Mouse (Mus musculus): ENCODE data around the gene Usp25. TPM values are rescaled to one million over a fixed set of nuclear protein-coding genes. Genes with fewer than 3 reads are reported as not detected.

Usp25 gene
- polyA plus RNA-seq, 1 experiment from 2014 or later: 17.7 TPM

DNA sequence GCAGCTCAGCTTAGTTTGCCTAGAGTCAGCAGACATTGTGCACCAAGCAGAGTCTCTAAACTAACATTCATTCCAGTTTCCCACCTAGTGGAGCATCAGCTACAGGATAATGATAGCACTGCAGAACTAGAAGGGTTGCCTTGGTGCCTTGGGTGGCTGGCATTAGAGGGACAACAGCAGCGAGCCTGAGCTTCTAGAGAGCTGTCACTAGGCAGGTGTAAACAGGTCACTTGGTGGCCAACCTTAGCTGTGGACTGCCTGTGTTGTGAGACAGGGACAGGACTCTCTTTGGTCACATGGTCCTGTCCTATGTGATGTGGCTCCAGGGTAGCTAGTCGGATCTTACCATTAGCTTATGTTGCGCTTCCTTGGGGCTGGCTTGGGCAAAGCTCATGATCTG lies 6.7 kb downstream of the Usp25 start:
- no peak overlapping the region for H3K4me3 ChIP-seq
- peaks cover 40% of the 10 kb centered on the region for H3K4me1 ChIP-seq
- no peak overlapping the region for H3K27ac ChIP-seq (replicated peaks)
- H3K36me3 ChIP-seq: peaks cover 21% of the 10 kb centered on the region
- no peak for DNase-seq (ENCODE audit: low spot score)
- H3K9me3 ChIP-seq (replicated peaks): peaks cover 12% of the 10 kb centered on the region
- H3K27me3 ChIP-seq (ENCODE audit: low read depth, poor library complexity, severe bottlenecking): no peaks in the 10 kb centered on the region
- WGBS: 64% methylated on average over 3 of the region's 3 CpGs

DNA sequence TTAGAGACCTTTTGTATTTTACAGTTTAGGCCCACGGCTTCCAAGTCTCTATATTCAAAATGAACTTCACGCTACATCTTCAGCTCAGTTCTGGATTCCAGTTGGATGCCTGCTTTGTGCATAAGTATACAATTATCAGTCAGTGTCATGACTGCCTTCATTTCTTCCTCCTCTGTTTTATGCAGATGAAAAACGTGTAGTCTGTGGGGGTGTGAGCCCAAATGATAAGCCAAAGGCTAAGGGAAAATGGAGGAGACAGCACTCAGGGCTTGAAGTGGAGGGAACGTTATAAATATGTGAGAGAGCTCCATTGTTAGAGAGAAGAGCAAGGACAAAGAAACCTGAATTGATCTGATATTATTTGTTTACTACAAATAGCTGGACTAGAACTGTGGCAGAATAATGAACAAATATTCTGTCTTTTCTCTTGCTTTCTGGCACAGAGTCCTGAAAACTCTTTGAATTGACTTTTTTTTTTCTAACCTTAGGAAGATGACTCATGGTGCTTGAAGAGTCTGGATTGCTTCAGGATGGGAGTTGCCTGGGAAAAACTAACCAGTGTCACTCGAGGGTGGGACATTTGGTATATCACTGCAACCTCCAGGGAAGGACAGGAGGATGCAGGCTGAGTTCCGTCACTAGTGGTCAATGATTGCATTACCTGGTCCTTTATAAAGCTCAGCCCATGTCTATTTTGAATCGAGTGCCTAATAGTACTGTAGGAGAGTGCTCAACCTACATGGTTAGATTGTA lies 10.3 kb downstream of the Usp25 start:
- Histone ChIP-seq H3K27me3 (ENCODE audit: low read depth, poor library complexity, severe bottlenecking) (no peaks in the 10 kb centered on the region), H3K27ac (replicated peaks) (no peak overlapping the region), H3K4me1 (peaks cover 20% of the 10 kb centered on the region), H3K4me3 (no peak overlapping the region), H3K9me3 (replicated peaks) (peaks cover 14% of the 10 kb centered on the region), H3K36me3 (peaks cover 33% of the 10 kb centered on the region)
- 92% methylated on average over 7 of the region's 7 CpGs for WGBS
- DNase-seq (ENCODE audit: low spot score): no peak

DNA sequence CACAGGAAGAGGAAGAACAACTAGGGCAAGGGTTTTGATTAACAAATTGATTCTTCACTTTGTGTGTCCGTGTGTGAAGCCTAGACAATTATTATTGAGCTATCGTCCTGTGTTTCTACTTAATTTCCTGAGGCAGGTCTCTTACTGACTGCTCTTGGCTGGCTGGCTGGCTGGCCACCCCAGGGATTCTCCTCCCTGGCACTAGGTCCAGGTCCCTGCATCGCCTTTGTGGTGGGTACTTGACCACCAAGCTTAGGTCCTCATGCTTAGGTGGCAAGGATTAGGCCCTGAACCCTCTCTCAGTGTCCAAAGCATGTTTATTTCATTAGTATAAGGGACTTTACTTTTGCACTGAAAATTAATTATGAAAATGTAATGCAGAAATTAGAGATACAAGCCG lies 12.6 kb downstream of the Usp25 start:
- H3K36me3 ChIP-seq: peaks cover 33% of the 10 kb centered on the region
- H3K4me1 ChIP-seq: peaks cover 21% of the 10 kb centered on the region
- H3K27me3 ChIP-seq (ENCODE audit: low read depth, poor library complexity, severe bottlenecking): no peaks in the 10 kb centered on the region
- no peak overlapping the region for H3K27ac ChIP-seq (replicated peaks)
- WGBS: 93% methylated on average over 4 of the region's 4 CpGs
- H3K9me3 ChIP-seq (replicated peaks): peaks cover 14% of the 10 kb centered on the region
- no peak overlapping the region for H3K4me3 ChIP-seq
- DNase-seq (ENCODE audit: low spot score): no peak

DNA sequence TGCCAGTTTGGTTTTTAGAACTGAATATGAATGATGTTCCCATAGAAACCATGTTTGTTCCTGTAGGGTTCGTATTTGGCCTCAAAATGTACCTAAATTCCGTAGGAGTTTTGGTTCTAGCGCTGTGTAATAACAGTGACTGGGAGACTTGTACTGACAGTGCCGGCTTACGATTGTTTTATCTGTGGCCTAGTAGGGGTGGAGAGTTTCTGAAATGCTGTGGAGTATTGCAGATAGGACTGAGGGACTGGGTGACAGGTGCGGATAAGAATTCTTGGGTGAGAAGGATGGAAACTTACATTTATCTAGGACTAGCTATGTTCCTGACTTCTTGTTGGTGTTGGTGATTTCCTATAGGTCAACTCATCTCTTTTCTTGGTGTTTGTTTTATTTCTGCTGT lies 13.4 kb downstream of the Usp25 start:
- Histone ChIP-seq H3K36me3 (peaks cover 33% of the 10 kb centered on the region), H3K9me3 (replicated peaks) (peaks cover 14% of the 10 kb centered on the region), H3K27ac (replicated peaks) (no peak overlapping the region), H3K27me3 (ENCODE audit: low read depth, poor library complexity, severe bottlenecking) (no peaks in the 10 kb centered on the region), H3K4me1 (peaks cover 21% of the 10 kb centered on the region), H3K4me3 (no peak overlapping the region)
- WGBS: 95% methylated on average over 6 of the region's 6 CpGs
- no peak for DNase-seq (ENCODE audit: low spot score)

DNA sequence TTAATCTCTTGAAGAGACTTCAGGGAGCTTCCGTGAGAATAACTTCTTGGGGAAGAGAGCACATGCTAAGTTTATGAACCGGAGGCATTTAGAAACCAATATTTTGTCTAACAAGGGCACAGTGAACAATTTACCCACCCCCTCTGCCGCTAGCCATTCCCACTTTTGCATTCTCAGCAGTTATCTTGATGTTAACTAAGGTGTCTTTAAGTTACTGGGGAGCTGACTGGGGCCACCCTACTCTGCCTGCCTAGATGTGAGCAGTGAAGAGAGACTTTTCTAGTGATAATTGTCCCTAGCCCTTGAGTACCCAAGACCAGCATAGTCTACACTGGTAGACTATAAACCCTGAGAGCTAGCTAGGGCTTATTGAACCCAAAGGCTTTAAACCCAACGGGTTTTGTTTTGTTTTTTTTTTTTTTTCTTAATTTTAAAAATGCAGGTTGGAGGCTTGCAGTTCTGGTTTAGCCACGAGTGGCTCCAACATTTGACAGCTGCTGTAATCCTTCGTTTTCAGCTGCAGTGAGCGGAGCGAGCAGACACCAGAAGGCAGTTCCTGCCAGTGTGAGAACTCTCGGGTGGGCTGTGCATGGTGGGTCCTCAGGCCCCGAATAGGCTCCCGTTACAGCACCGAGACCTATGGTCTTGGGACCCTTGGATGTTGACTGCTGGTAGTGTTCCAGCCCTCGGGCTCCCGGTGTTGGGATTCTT lies 14.6 kb downstream of the Usp25 start:
- Histone ChIP-seq H3K4me1 (peaks cover 21% of the 10 kb centered on the region), H3K27ac (replicated peaks) (peak overlapping the region; percentile 2; the same call in 1 of the 2 replicates), H3K27me3 (ENCODE audit: low read depth, poor library complexity, severe bottlenecking) (no peaks in the 10 kb centered on the region), H3K36me3 (peaks cover 33% of the 10 kb centered on the region), H3K4me3 (no peak overlapping the region), H3K9me3 (replicated peaks) (peaks cover 14% of the 10 kb centered on the region)
- no peak for DNase-seq (ENCODE audit: low spot score)
- 88% methylated on average over 14 of the region's 14 CpGs for WGBS

DNA sequence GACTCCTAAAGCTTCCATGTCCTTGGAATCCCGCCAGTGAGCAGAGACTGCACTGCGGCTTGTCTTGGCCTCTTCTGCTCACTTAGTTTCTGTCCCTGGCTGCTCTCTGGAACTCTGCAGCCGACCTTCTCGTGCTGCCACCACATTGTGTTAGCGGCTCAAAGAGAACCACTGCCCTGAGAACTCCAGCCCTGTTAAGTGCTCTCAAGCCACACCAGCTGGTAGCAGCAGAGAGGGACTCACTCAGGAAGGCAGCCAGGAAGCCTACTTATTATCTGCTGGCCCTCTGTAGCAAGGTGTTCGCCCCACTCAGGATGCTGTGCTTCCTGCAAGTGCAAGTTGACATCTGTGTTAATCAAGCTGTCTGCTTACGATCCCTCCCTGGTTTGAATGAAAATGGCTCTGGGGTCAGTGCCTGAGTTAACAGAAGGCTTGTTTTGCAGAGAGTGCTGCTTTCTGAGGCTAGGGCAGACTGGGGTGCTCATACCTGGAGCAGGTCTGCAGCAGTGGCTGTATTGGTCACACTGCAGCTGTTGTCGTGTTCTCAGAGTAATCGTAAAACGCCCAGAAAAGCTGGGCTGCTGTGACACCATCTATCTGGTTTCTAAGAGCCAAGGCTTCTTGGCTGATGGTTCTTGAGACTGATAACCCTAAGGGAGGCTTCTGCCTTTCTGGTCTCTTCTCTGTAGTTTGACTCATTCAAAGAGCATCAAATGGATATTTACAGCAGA lies 15.3 kb downstream of the Usp25 start:
- no peak for DNase-seq (ENCODE audit: low spot score)
- Histone ChIP-seq H3K36me3 (peaks cover 25% of the 10 kb centered on the region), H3K27me3 (ENCODE audit: low read depth, poor library complexity, severe bottlenecking) (no peaks in the 10 kb centered on the region), H3K9me3 (replicated peaks) (peaks cover 14% of the 10 kb centered on the region), H3K4me3 (no peak overlapping the region), H3K4me1 (peaks cover 21% of the 10 kb centered on the region), H3K27ac (replicated peaks) (peak overlapping the region; percentile 2; the same call in 1 of the 2 replicates)
- 85% methylated on average over 10 of the region's 10 CpGs for WGBS

DNA sequence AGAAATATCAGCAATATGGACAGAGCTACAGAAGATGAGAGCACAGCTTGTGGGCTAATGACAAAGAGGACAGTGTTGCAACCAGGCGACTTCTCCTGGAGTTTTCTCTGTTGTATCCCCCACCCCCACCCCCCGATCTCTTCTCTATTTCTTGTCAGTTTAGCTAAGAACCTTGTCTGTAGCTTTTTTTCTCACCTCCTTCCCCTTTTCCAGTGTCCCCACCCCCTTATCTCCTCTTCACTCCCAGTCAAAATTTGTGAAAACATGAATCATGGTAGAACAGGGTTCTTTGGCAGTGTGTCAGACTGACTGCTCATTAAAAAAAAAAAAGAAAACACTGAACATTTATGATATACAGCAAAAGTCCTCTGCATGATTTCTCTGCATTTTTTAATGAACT lies 16.9 kb downstream of the Usp25 start:
- Histone ChIP-seq H3K4me1 (peaks cover 21% of the 10 kb centered on the region), H3K36me3 (peaks cover 18% of the 10 kb centered on the region), H3K9me3 (replicated peaks) (no peaks in the 10 kb centered on the region; the same call in 1 of the 2 replicates), H3K4me3 (no peak overlapping the region), H3K27ac (replicated peaks) (no peak overlapping the region), H3K27me3 (ENCODE audit: low read depth, poor library complexity, severe bottlenecking) (no peaks in the 10 kb centered on the region)
- WGBS: 77% methylated on average over 2 of the region's 2 CpGs
- DNase-seq (ENCODE audit: low spot score): no peak

DNA sequence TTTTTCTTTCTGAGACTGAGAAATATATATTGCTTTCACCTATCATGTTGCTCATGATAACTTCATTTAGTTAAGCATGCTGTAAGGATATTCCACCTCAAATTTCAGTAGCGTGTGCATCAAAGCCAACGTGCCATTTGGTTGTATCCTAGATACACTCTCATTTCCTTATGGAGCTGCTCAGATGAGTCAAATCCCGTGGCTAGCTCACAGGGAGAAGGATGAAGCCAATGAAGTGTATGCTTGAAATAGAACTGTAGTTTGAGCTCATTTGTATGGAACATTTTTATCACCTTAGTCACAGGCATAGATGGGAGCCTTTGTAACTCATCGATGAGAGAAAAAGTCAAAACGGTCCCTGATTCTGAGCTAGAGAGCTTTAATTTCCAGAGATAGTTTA lies 20.8 kb downstream of the Usp25 start:
- Histone ChIP-seq H3K27me3 (ENCODE audit: low read depth, poor library complexity, severe bottlenecking) (no peaks in the 10 kb centered on the region), H3K9me3 (replicated peaks) (no peaks in the 10 kb centered on the region), H3K27ac (replicated peaks) (no peak overlapping the region), H3K4me1 (peaks cover 12% of the 10 kb centered on the region), H3K4me3 (no peak overlapping the region), H3K36me3 (peaks cover 31% of the 10 kb centered on the region)
- no peak for DNase-seq (ENCODE audit: low spot score)
- WGBS: 93% methylated on average over 5 of the region's 5 CpGs

DNA sequence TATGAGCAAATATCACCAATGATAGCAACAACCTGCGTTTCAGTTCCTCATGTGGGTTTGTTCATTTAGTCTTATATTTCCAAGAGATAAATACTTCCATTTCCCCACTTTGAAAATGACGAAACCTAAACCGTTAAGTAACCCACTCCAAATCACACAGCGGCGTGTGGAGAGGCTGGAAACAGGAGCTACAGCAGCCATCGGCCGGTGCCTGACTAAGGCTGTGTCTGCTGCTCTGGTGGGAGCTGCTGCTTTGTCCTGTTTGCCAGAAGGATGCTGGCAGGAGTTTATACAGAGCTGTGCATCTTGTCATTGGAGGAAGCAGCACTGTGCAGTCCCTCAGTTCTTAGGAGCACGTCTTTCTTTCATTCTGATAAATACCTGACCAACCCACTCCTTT lies 21.2 kb downstream of the Usp25 start:
- Histone ChIP-seq H3K4me1 (peaks cover 8% of the 10 kb centered on the region), H3K27ac (replicated peaks) (no peak overlapping the region), H3K9me3 (replicated peaks) (no peaks in the 10 kb centered on the region), H3K4me3 (no peak overlapping the region), H3K27me3 (ENCODE audit: low read depth, poor library complexity, severe bottlenecking) (no peaks in the 10 kb centered on the region), H3K36me3 (peaks cover 33% of the 10 kb centered on the region)
- DNase-seq (ENCODE audit: low spot score): no peak
- 92% methylated on average over 8 of the region's 8 CpGs for WGBS

DNA sequence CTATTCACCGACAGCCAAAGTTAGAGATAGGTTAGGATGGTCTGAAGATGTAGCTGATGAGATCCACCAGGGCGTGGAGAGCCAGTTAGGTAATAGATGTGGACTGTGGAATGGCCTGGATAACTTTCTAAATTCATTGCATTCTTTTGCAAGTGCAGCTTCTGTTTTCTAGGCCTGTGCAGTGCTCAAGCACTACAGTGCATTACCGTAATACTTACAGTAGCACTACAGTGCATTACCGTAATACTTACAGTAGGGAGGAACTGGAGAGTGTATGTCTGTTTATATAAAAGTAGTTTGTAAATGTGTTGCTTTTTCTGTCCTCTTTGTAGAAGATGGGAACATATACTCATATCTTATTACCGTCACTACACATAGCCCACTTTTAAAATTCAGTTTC lies 28.1 kb downstream of the Usp25 start:
- DNase-seq (ENCODE audit: low spot score): no peak
- peaks cover 31% of the 10 kb centered on the region for H3K36me3 ChIP-seq
- no peaks in the 10 kb centered on the region for H3K27me3 ChIP-seq (ENCODE audit: low read depth, poor library complexity, severe bottlenecking)
- no peaks in the 10 kb centered on the region for H3K9me3 ChIP-seq (replicated peaks)
- WGBS: 90% methylated on average over 5 of the region's 5 CpGs
- no peaks in the 10 kb centered on the region for H3K4me1 ChIP-seq
- H3K27ac ChIP-seq (replicated peaks): no peak overlapping the region
- H3K4me3 ChIP-seq: no peak overlapping the region

DNA sequence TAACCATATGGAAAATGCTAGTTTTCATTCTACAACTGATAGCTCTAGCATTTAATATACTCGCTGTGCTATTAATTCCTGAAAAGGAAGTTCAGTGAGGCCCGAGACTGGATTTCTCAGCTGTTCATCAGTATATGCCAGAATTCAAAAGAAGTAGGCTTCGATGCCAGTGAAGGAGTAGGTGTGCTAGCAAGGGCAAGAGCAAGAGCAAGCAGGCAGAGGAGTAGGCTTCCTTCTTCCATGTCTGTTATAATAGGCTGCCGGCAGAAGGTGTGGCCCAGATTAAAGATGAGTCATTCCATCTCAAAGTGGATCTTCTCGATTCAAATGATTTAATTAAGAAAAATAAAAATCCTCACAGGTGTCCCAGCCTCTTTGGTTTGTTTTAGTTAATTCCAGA lies 30.0 kb downstream of the Usp25 start:
- H3K4me3 ChIP-seq: no peak overlapping the region
- peaks cover 21% of the 10 kb centered on the region for H3K36me3 ChIP-seq
- H3K4me1 ChIP-seq: no peaks in the 10 kb centered on the region
- no peak overlapping the region for H3K27ac ChIP-seq (replicated peaks)
- no peaks in the 10 kb centered on the region for H3K27me3 ChIP-seq (ENCODE audit: low read depth, poor library complexity, severe bottlenecking)
- DNase-seq (ENCODE audit: low spot score): no peak
- H3K9me3 ChIP-seq (replicated peaks): no peaks in the 10 kb centered on the region
- 93% methylated on average over 5 of the region's 5 CpGs for WGBS

DNA sequence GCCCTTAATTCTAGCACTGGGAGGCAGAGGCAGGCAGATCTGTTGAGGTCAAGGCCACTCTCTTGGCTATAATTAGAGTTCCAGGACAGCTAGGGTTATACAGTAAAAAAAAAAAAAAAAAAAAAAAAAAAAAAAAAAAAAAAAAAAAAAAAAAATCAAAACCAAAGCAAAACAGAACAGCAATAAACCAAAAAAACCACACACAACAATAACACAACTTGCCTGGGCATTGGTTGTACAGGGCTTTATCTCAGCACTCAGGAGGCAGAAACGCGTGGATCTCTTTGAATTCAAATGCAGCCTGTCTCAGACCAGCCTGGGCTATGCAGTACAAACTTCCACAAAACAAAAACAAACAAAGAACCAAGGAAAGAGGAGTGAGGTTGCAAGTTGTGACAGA lies 40.7 kb downstream of the Usp25 start:
- Histone ChIP-seq H3K9me3 (replicated peaks) (no peaks in the 10 kb centered on the region), H3K27ac (replicated peaks) (no peak overlapping the region), H3K4me1 (no peaks in the 10 kb centered on the region), H3K36me3 (peaks cover 33% of the 10 kb centered on the region), H3K27me3 (ENCODE audit: low read depth, poor library complexity, severe bottlenecking) (no peaks in the 10 kb centered on the region), H3K4me3 (no peak overlapping the region)
- DNase-seq (ENCODE audit: low spot score): no peak
- 99% methylated on average over 2 of the region's 2 CpGs for WGBS
